Mouse (Mus musculus): Measurements from ENCODE around the gene Acot8. TPM values are rescaled to one million over a fixed set of nuclear protein-coding genes. Genes with fewer than 3 reads are reported as not detected.
A peak's percentile ranks its signal among the peaks of the same experiment; 100 is the strongest.

Acot8 gene
- polyA plus RNA-seq, 1 experiment = 29.7 TPM

DNA sequence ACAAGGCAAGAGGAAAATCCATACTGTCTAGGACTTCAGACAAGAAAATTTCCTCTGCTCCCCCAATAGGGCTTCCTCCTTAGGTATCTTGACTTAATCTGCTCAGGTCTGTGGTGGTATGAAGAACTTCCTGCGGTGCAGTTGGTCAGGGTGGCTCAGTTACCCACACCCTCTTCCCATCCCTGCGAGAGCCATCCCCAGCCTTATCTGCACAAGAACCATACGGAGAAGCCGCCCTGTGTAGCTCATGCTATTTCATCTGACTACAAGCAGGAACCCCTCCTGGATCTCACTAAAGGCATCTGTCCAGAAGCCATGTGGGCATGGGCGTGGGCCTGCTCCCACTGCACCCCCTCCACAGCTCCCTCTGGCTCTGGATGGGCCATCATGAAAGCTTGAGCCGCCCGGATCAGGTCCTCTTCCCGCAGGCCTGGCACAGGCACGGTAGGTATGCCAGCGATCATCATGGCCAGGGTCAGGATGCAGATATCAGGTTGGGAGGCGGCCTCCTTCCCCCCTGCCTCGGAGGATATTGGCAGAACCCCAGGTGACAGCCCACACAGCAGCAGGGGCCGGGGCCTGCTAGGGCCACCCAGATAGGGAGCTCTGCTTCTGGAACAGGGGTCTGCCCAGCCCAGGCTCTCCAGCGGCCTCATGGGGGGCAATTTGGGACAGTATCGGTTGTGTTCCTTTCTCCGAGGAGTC is 22.6 kb upstream of the Acot8 start:
- TF ChIP-seq POLR2A (IDR thresholded peaks at IDR 0.05; ENCODE audit: borderline replicate concordance, extremely low read depth, insufficient read depth, insufficient read length, poor library complexity, severe bottlenecking) = no peak
- no peak for TF ChIP-seq CTCF (IDR thresholded peaks at IDR 0.05; ENCODE audit: borderline replicate concordance, extremely low read depth, insufficient read depth, insufficient read length)

DNA sequence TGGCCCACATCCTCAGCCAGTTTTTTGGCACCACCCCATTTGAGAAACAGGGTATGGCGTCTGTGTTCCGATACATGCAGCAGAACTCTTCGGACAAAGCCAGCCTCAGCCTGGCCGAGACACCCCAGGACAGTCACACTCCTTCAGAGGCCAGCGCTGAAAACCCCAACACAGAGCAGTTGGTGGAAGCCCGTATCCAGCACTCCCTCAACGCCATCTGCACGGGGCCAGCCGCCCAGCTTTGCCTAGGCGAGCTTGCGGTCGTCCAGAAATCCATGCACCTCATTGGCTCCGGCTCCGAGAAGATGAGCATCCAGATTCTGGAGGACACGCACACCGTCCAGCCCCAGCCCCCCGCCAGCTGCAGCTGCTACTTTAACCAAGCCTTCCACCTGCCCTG is 20.8 kb upstream of the Acot8 start:
- DNase-seq (ENCODE audit: low read depth) = no peak
- no peak for TF ChIP-seq CTCF (IDR thresholded peaks at IDR 0.05; ENCODE audit: borderline replicate concordance, extremely low read depth, insufficient read depth, insufficient read length)
- TF ChIP-seq POLR2A (IDR thresholded peaks at IDR 0.05; ENCODE audit: borderline replicate concordance, extremely low read depth, insufficient read depth, insufficient read length, poor library complexity, severe bottlenecking) = no peak

More for the DNA sequence above, 22.6 kb upstream of the Acot8 start:
- no peak for DNase-seq (ENCODE audit: low read depth)

GRCm38 (mm10) chr2:164823969-164824368 is 19.3 kb upstream of the Acot8 start:
- TF ChIP-seq POLR2A (IDR thresholded peaks at IDR 0.05; ENCODE audit: borderline replicate concordance, extremely low read depth, insufficient read depth, insufficient read length, poor library complexity, severe bottlenecking) = no peak
- TF ChIP-seq CTCF (IDR thresholded peaks at IDR 0.05; ENCODE audit: borderline replicate concordance, extremely low read depth, insufficient read depth, insufficient read length) = no peak

DNA sequence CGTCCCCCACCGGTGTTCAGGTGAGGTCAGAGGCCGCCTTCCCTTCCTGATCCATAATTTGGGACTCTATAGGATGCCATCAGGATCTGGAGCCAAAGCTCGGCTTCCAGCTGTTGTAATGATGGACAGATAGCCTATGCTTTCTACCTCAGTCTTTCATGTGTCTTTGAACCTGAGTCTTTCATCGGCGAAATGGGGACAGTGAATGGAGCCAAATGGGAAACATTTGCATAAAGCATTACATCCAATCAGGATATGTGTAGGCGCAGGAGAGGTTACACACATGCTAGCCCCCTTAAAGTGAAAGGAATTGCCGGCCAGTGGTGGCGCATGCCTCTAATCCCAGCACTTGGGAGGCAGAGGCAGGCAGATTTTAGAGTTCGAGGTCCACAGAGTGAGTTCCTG is 18.5 kb upstream of the Acot8 start:
- peak; percentile 79 for DNase-seq (ENCODE audit: low read depth)
- TF ChIP-seq POLR2A (IDR thresholded peaks at IDR 0.05; ENCODE audit: borderline replicate concordance, extremely low read depth, insufficient read depth, insufficient read length, poor library complexity, severe bottlenecking) (no peak), CTCF (IDR thresholded peaks at IDR 0.05; ENCODE audit: borderline replicate concordance, extremely low read depth, insufficient read depth, insufficient read length) (no peak)

More at GRCm38 (mm10) chr2:164823969-164824368, 19.3 kb upstream of the Acot8 start:
- DNase-seq (ENCODE audit: low read depth) = no peak

- TF ChIP-seq POLR2A (IDR thresholded peaks at IDR 0.05; ENCODE audit: borderline replicate concordance, extremely low read depth, insufficient read depth, insufficient read length, poor library complexity, severe bottlenecking) (peak; percentile 74; the same call in 1 of the 2 replicates), CTCF (IDR thresholded peaks at IDR 0.05; ENCODE audit: borderline replicate concordance, extremely low read depth, insufficient read depth, insufficient read length) (no peak)
- DNase-seq (ENCODE audit: low read depth) = peak; percentile 99
These were observed 18.0 kb upstream of the Acot8 start, which contains the start of gene Zswim1 for GRCm38 (mm10) chr2:164822636-164823165. Gene Zswim1, plus strand, starts transcription at chr2:164822686.

- no peak for TF ChIP-seq POLR2A (IDR thresholded peaks at IDR 0.05; ENCODE audit: borderline replicate concordance, extremely low read depth, insufficient read depth, insufficient read length, poor library complexity, severe bottlenecking)
- TF ChIP-seq CTCF (IDR thresholded peaks at IDR 0.05; ENCODE audit: borderline replicate concordance, extremely low read depth, insufficient read depth, insufficient read length) = no peak
- DNase-seq (ENCODE audit: low read depth) = no peak
These were observed 16.4 kb upstream of the Acot8 start for GRCm38 (mm10) chr2:164821060-164821459.

GRCm38 (mm10) chr2:164817703-164818102 is 13.0 kb upstream of the Acot8 start:
- peak; percentile 17 for DNase-seq (ENCODE audit: low read depth)
- TF ChIP-seq POLR2A (IDR thresholded peaks at IDR 0.05; ENCODE audit: borderline replicate concordance, extremely low read depth, insufficient read depth, insufficient read length, poor library complexity, severe bottlenecking) = no peak
- no peak for TF ChIP-seq CTCF (IDR thresholded peaks at IDR 0.05; ENCODE audit: borderline replicate concordance, extremely low read depth, insufficient read depth, insufficient read length)

- DNase-seq (ENCODE audit: low read depth) = no peak
- TF ChIP-seq POLR2A (IDR thresholded peaks at IDR 0.05; ENCODE audit: borderline replicate concordance, extremely low read depth, insufficient read depth, insufficient read length, poor library complexity, severe bottlenecking) (no peak), CTCF (IDR thresholded peaks at IDR 0.05; ENCODE audit: borderline replicate concordance, extremely low read depth, insufficient read depth, insufficient read length) (no peak)
These were observed 12.5 kb upstream of the Acot8 start for GRCm38 (mm10) chr2:164817206-164817605.

DNA sequence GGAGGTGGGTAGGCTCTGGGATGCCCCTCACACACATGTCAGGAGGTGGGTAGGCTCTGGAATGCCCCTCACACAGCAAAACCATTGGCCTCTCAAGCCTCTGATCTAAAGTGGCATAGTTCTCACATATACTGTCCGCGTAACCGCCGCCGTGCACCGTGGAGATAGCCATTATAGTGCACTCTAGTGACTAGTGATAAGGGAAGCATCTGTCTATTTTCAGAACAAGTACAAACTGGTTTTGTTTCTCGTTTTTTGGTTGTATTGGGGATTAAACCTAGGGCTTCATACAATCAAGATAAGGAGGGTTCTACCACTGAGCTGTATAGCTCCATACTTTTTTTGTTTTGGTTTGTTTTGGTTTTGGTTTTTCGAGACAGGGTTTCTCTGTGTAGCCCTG is 11.1 kb upstream of the Acot8 start:
- TF ChIP-seq POLR2A (IDR thresholded peaks at IDR 0.05; ENCODE audit: borderline replicate concordance, extremely low read depth, insufficient read depth, insufficient read length, poor library complexity, severe bottlenecking) (no peak), CTCF (IDR thresholded peaks at IDR 0.05; ENCODE audit: borderline replicate concordance, extremely low read depth, insufficient read depth, insufficient read length) (no peak)
- no peak for DNase-seq (ENCODE audit: low read depth)

DNA sequence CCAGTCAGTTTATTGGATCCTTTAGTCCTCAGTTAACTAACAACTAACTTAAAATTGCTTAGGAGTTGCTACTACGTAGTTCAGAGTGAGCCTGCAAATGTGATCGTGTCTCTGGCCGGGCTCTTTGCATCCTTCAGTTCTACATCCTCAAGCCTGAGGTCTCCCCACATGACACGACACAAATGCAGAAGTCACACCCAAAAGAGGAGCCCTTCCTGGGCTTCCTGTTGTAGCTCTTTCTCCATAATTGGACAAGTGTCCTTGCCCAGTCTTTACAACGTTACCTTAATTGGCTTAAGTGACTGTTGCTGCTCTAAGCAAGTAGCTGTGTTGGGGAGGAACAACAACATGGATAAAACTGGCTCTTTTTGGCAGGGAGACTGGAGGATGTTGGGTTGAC is 10.7 kb upstream of the Acot8 start:
- no peak for DNase-seq (ENCODE audit: low read depth)
- TF ChIP-seq CTCF (IDR thresholded peaks at IDR 0.05; ENCODE audit: borderline replicate concordance, extremely low read depth, insufficient read depth, insufficient read length) (no peak), POLR2A (IDR thresholded peaks at IDR 0.05; ENCODE audit: borderline replicate concordance, extremely low read depth, insufficient read depth, insufficient read length, poor library complexity, severe bottlenecking) (no peak)

GRCm38 (mm10) chr2:164813557-164813956 is 8.9 kb upstream of the Acot8 start:
- DNase-seq (ENCODE audit: low read depth) = no peak
- TF ChIP-seq POLR2A (IDR thresholded peaks at IDR 0.05; ENCODE audit: borderline replicate concordance, extremely low read depth, insufficient read depth, insufficient read length, poor library complexity, severe bottlenecking) (no peak), CTCF (IDR thresholded peaks at IDR 0.05; ENCODE audit: borderline replicate concordance, extremely low read depth, insufficient read depth, insufficient read length) (no peak)

DNA sequence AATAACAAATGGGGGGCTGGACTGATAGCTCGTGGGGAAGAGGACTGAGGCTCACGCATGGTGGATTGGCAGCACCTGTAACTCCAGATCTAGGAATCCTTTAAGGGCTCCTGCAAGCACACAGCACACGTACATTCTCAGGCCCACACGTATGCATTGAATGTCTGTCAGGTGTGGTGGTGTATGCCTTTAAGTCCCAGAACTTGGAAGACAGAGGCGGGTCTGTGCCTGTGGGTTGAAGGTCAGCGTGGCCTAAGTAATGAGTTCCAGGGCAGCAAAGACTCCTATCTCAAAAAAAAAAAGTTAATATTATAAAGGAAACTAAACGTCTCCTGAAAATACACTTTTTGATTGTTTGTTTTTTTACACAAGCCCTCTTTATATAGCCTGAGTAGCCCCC is 1.9 kb upstream of the Acot8 start:
- TF ChIP-seq POLR2A (IDR thresholded peaks at IDR 0.05; ENCODE audit: borderline replicate concordance, extremely low read depth, insufficient read depth, insufficient read length, poor library complexity, severe bottlenecking) (no peak), CTCF (IDR thresholded peaks at IDR 0.05; ENCODE audit: borderline replicate concordance, extremely low read depth, insufficient read depth, insufficient read length) (no peak)
- DNase-seq (ENCODE audit: low read depth) = no peak

Data from brain, embryonic 14.5 days (tissue).